Mouse (Mus musculus): Measurements from ENCODE around the gene Ncor2. TPM values are rescaled to one million over a fixed set of nuclear protein-coding genes. Genes with fewer than 3 reads are reported as not detected.

Gene Ncor2
- polyA plus RNA-seq, 1 experiment from 2014 or later = 17.6 TPM

DNA sequence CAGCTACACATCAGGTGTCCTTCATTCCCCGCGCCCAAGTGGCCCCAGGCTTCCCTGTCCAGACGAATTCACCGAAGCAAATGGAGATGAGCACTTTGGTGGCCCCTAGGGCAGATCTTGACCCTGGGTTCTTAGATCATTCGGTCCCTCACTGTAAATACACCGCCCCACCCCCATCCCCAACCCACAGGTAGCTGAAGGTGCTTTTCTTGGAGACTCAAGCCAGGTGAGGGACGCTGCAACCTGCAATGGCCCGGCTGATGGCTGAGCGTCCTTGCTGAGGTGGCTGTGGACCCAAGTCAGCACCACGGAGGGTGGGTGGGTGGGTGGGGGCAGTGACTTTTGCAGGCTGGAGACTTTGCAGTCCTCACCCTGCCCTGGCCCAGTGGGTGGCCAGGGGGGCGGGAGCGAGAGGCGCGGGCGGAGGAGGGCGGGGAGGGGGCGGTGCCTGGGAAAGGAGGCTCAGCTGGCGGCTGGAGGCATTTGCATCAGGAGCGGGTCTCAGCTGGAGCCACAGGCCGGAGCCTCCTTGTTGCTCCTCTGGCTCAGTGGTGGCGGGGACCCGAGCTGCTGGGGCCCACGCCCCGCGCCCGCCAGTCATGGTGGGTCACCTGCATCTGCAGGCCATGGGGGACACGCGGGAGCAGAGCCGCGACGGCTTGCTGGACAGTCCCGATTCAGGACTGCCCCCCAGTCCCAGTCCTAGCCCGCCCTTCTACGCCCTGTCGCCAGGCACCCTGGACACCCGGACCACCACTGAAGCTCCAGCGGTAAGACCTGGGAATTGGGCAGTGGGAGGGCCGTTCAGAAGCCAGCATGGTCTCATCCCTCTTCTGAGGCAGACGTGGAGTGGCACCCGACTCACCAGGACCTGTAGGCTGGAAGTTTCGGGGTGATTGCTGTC lies 175.8 kb downstream of the Ncor2 start, which contains the start of gene Rflna:
TSS of gene Rflna (plus strand) at position 253 of the 904 bp plus-strand sequence.
- H3K27me3 ChIP-seq (ENCODE audit: control insufficient read depth, insufficient read depth, low read length) = peaks cover 22% of the 10 kb centered on the region
- H3K36me3 ChIP-seq (ENCODE audit: control insufficient read depth, insufficient read depth) = no peaks in the 10 kb centered on the region
- H3K4me2 ChIP-seq (ENCODE audit: low read depth, low read length) = peak within 1 kb of the TSS; percentile 63
- H3K9me3 ChIP-seq (replicated peaks; ENCODE audit: control insufficient read depth, low read length) = no peaks in the 10 kb centered on the region
- peaks cover 23% of the 10 kb centered on the region for H3K4me1 ChIP-seq (ENCODE audit: control insufficient read depth, insufficient read depth, low read length)
- peak; percentile 33 for ATAC-seq (replicated peaks; ENCODE audit: extremely low read depth, insufficient read depth, low FRiP score)
- 2% methylated on average over 39 of the region's 41 CpGs for WGBS
- no peak within 1 kb of the TSS for H3K27ac ChIP-seq (ENCODE audit: low read length)
- H3K4me3 ChIP-seq (ENCODE audit: low read length) = peak within 1 kb of the TSS; percentile 41
- peak within 1 kb of the TSS; percentile 35 for H3K9ac ChIP-seq (ENCODE audit: low read length)

DNA sequence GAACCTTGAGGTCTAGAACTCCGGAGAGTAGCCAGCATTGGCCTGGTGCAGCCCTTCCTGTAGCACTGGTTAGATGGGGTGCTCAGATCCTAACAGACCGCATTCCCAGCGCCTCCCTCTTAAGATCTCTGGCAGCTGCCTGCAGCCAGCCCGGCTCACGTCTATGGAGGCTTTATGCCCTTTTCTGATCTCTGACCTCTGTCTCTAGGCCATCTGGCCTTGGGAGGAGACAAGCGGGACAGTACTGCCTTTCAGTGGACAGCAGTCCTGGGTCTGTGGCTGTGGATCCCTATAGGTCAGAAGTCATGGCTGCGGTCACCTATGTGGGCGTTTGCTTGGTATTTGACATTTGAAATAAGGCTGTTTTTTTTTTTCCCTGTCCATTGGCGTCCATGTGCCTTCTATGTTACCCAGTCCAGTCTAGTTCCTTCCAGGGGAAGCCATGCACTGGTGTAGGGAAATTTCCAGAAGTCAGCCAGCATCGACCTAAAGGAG lies 178.2 kb downstream of the Ncor2 start:
- Histone ChIP-seq H3K9ac (ENCODE audit: low read length) (no peak overlapping the region), H3K27ac (ENCODE audit: low read length) (no peak overlapping the region), H3K36me3 (ENCODE audit: control insufficient read depth, insufficient read depth) (no peaks in the 10 kb centered on the region), H3K27me3 (ENCODE audit: control insufficient read depth, insufficient read depth, low read length) (peaks cover 22% of the 10 kb centered on the region), H3K4me3 (ENCODE audit: low read length) (no peak overlapping the region), H3K9me3 (replicated peaks; ENCODE audit: control insufficient read depth, low read length) (no peaks in the 10 kb centered on the region), H3K4me2 (ENCODE audit: low read depth, low read length) (no peak overlapping the region), H3K4me1 (ENCODE audit: control insufficient read depth, insufficient read depth, low read length) (peaks cover 14% of the 10 kb centered on the region)
- WGBS = 74% methylated on average over 10 of the region's 10 CpGs
- ATAC-seq (replicated peaks; ENCODE audit: extremely low read depth, insufficient read depth, low FRiP score) = no peak

DNA sequence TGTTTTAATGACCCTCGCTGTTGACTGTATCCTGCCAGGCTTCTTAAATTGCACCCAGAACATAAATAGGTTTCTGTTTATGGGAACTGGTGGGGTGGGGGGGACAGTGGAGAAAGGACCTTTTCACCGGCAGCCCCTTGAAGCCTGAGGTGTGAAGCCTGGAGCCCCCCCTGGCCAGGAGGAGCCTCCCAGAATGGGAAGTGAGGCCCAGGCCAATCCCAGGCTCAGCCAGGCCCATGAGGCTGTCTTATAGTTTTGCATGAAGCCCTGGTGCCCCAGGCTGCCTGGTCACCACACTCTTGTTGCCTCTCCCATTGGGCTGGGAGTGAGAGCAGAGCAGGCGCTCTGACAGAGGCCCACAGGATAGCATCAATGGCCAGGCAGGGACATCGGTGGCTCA lies 181.1 kb downstream of the Ncor2 start:
- Histone ChIP-seq H3K27me3 (ENCODE audit: control insufficient read depth, insufficient read depth, low read length) (peaks cover 3% of the 10 kb centered on the region; the same call in 1 of the 2 replicates), H3K36me3 (ENCODE audit: control insufficient read depth, insufficient read depth) (no peaks in the 10 kb centered on the region), H3K9ac (ENCODE audit: low read length) (no peak overlapping the region), H3K4me2 (ENCODE audit: low read depth, low read length) (no peak overlapping the region), H3K9me3 (replicated peaks; ENCODE audit: control insufficient read depth, low read length) (no peaks in the 10 kb centered on the region), H3K4me1 (ENCODE audit: control insufficient read depth, insufficient read depth, low read length) (0 out of 2 replicates have a peak, but pooled peaks cover 2% of the 10 kb centered on the region), H3K4me3 (ENCODE audit: low read length) (no peak overlapping the region), H3K27ac (ENCODE audit: low read length) (no peak overlapping the region)
- WGBS = 79% methylated on average over 4 of the region's 4 CpGs
- no peak for ATAC-seq (replicated peaks; ENCODE audit: extremely low read depth, insufficient read depth, low FRiP score)

DNA sequence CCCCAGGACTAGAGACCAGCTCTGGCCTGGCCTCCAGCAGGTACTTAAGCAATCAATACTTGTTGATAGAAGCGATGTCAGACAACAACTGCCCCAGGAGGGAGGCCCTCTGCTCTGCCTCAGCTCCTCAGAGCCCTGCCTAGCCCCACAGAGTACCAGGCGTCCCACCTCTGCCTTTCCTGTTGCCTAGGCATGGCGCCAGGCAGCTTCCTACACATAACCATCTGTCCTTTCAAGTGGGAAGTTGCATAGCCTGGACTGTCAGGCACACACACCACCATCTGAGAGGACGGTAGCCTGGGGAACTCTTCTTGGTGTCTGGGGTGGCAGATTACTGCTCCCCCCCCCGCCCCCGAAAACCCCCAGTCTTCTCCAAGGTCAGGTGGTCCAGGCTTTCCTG lies 182.2 kb downstream of the Ncor2 start:
- Histone ChIP-seq H3K9ac (ENCODE audit: low read length) (no peak overlapping the region), H3K4me2 (ENCODE audit: low read depth, low read length) (no peak overlapping the region), H3K4me3 (ENCODE audit: low read length) (no peak overlapping the region), H3K36me3 (ENCODE audit: control insufficient read depth, insufficient read depth) (no peaks in the 10 kb centered on the region), H3K27me3 (ENCODE audit: control insufficient read depth, insufficient read depth, low read length) (no peaks in the 10 kb centered on the region), H3K4me1 (ENCODE audit: control insufficient read depth, insufficient read depth, low read length) (0 out of 2 replicates have a peak, but pooled peaks cover 2% of the 10 kb centered on the region), H3K27ac (ENCODE audit: low read length) (no peak overlapping the region), H3K9me3 (replicated peaks; ENCODE audit: control insufficient read depth, low read length) (no peaks in the 10 kb centered on the region)
- WGBS = 50% methylated on average over 6 of the region's 6 CpGs
- no peak for ATAC-seq (replicated peaks; ENCODE audit: extremely low read depth, insufficient read depth, low FRiP score)

DNA sequence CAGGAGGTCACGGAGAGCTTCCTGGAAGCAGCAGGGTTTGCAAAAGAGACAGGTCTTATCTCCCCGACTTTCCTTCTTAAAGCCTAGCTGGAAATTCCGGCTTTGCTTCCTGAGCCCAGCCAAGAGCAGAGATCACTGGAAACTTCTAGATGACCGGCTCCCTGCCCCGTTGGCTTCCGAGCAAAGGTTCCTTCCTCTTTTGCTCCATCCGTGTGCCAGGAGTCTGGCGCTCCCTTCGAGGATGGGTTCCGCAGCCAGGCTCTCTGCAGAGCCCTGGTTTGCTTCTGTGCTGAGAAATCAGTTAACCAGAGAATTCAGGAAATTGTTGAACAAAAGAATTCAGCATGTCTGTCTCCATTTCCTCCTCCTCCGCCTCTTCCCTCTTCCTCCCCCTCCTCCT lies 186.1 kb downstream of the Ncor2 start:
- Histone ChIP-seq H3K27me3 (ENCODE audit: control insufficient read depth, insufficient read depth, low read length) (no peaks in the 10 kb centered on the region), H3K4me2 (ENCODE audit: low read depth, low read length) (no peak overlapping the region), H3K36me3 (ENCODE audit: control insufficient read depth, insufficient read depth) (no peaks in the 10 kb centered on the region), H3K4me1 (ENCODE audit: control insufficient read depth, insufficient read depth, low read length) (peaks cover 12% of the 10 kb centered on the region), H3K4me3 (ENCODE audit: low read length) (no peak overlapping the region), H3K9ac (ENCODE audit: low read length) (no peak overlapping the region), H3K27ac (ENCODE audit: low read length) (peak overlapping the region; percentile 64), H3K9me3 (replicated peaks; ENCODE audit: control insufficient read depth, low read length) (no peaks in the 10 kb centered on the region)
- 51% methylated on average over 11 of the region's 11 CpGs for WGBS
- no peak for ATAC-seq (replicated peaks; ENCODE audit: extremely low read depth, insufficient read depth, low FRiP score)

DNA sequence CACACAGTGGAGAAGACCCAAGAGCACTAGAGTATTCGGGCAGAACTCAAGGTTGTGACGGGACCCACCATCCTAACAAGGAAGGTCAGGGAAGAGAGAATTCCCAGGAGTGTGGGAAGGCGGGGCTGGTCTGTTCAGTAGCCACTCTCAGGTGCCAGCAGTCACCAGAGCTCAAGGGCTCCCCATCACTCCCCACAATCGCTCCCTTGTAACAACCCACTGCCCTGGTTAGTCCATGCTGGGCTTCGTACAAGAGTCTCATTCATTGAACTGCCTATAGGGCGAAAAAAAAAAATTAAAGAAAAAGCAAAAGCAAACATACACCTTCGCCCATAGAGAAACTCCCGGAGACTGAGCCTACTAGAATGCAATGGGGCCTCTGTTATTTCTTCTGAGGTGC lies 186.7 kb downstream of the Ncor2 start:
- H3K36me3 ChIP-seq (ENCODE audit: control insufficient read depth, insufficient read depth) = no peaks in the 10 kb centered on the region
- H3K27ac ChIP-seq (ENCODE audit: low read length) = peak overlapping the region; percentile 64
- ATAC-seq (replicated peaks; ENCODE audit: extremely low read depth, insufficient read depth, low FRiP score) = no peak
- no peak overlapping the region for H3K4me3 ChIP-seq (ENCODE audit: low read length)
- H3K4me1 ChIP-seq (ENCODE audit: control insufficient read depth, insufficient read depth, low read length) = peaks cover 12% of the 10 kb centered on the region
- no peaks in the 10 kb centered on the region for H3K27me3 ChIP-seq (ENCODE audit: control insufficient read depth, insufficient read depth, low read length)
- H3K4me2 ChIP-seq (ENCODE audit: low read depth, low read length) = no peak overlapping the region
- WGBS = 76% methylated on average over 8 of the region's 8 CpGs
- H3K9me3 ChIP-seq (replicated peaks; ENCODE audit: control insufficient read depth, low read length) = no peaks in the 10 kb centered on the region
- H3K9ac ChIP-seq (ENCODE audit: low read length) = no peak overlapping the region

DNA sequence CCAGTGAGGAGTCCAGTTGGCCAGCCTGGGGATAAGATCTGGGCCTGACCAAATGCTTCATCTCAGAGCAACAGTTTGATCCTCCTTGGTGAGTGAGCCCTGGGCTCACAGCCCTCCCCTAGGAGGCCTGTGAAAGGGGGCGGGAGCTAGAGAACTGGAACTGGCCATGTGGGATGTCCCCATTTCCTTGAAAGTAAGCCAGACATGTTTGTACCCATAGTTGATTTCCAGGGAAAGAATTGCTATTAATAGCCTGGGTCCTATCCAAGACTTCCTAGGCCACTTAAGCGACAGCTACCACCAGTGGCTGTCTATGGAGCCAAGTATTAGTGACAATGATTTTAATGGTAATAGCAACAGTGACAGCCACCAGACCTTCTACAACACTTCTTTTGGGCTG lies 189.3 kb downstream of the Ncor2 start:
- Histone ChIP-seq H3K4me2 (ENCODE audit: low read depth, low read length) (no peak overlapping the region), H3K4me1 (ENCODE audit: control insufficient read depth, insufficient read depth, low read length) (peaks cover 10% of the 10 kb centered on the region), H3K36me3 (ENCODE audit: control insufficient read depth, insufficient read depth) (no peaks in the 10 kb centered on the region), H3K27me3 (ENCODE audit: control insufficient read depth, insufficient read depth, low read length) (no peaks in the 10 kb centered on the region), H3K9ac (ENCODE audit: low read length) (no peak overlapping the region), H3K4me3 (ENCODE audit: low read length) (no peak overlapping the region), H3K9me3 (replicated peaks; ENCODE audit: control insufficient read depth, low read length) (no peaks in the 10 kb centered on the region), H3K27ac (ENCODE audit: low read length) (peak overlapping the region; percentile 61)
- ATAC-seq (replicated peaks; ENCODE audit: extremely low read depth, insufficient read depth, low FRiP score) = peak; percentile 76
- WGBS = 43% methylated on average over 2 of the region's 2 CpGs

DNA sequence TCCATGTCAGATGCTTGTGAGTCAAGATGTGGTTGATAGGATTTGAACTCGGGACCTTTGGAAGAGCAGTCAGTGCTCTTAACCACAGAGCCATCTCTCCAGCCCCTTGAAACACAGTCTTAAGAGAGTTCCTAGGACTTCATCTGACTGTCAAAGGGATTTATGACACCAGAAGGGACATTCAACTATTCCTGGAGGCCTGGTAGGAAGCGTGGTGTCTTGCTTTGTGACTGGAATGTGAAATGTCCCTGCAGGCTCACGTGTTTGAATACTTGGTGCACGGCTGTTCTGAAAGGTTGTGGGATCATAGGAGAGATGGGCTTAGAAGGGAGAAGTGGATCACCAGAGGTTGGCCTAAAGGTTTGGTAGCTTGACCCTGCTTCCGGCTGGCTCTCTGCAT lies 192.4 kb downstream of the Ncor2 start:
- ATAC-seq (replicated peaks; ENCODE audit: extremely low read depth, insufficient read depth, low FRiP score) = no peak

DNA sequence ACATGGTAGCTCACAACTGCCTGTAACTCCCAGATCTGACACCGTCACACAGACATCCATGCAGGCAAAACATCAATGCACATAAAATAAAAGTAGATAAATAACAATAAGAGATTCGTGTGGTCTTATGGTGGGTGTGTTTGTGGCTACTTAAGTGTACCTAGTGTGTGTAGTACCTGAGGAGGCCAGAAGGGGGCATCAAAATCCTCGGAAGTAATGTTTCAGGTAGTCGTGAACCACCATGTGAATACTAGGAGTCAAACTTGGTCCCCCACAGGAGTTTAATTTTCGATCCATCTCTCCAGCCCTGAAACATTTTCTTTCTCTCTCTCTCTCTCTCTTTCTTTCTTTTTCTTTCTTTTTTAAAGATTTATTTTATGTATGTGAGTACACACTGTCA lies 192.8 kb downstream of the Ncor2 start:
- H3K27ac ChIP-seq (ENCODE audit: low read length) = no peak overlapping the region
- peaks cover 10% of the 10 kb centered on the region for H3K4me1 ChIP-seq (ENCODE audit: control insufficient read depth, insufficient read depth, low read length)
- ATAC-seq (replicated peaks; ENCODE audit: extremely low read depth, insufficient read depth, low FRiP score) = no peak
- 88% methylated on average over 5 of the region's 5 CpGs for WGBS
- peaks cover 7% of the 10 kb centered on the region; the same call in 1 of the 2 replicates for H3K9me3 ChIP-seq (replicated peaks; ENCODE audit: control insufficient read depth, low read length)
- H3K36me3 ChIP-seq (ENCODE audit: control insufficient read depth, insufficient read depth) = no peaks in the 10 kb centered on the region
- no peak overlapping the region for H3K4me3 ChIP-seq (ENCODE audit: low read length)
- H3K9ac ChIP-seq (ENCODE audit: low read length) = no peak overlapping the region
- no peak overlapping the region for H3K4me2 ChIP-seq (ENCODE audit: low read depth, low read length)
- H3K27me3 ChIP-seq (ENCODE audit: control insufficient read depth, insufficient read depth, low read length) = no peaks in the 10 kb centered on the region

More for the DNA sequence above, 192.4 kb downstream of the Ncor2 start:
- H3K9ac ChIP-seq (ENCODE audit: low read length) = no peak overlapping the region
- peaks cover 10% of the 10 kb centered on the region for H3K4me1 ChIP-seq (ENCODE audit: control insufficient read depth, insufficient read depth, low read length)
- H3K27me3 ChIP-seq (ENCODE audit: control insufficient read depth, insufficient read depth, low read length) = no peaks in the 10 kb centered on the region
- no peak overlapping the region for H3K27ac ChIP-seq (ENCODE audit: low read length)
- peaks cover 7% of the 10 kb centered on the region; the same call in 1 of the 2 replicates for H3K9me3 ChIP-seq (replicated peaks; ENCODE audit: control insufficient read depth, low read length)
- H3K36me3 ChIP-seq (ENCODE audit: control insufficient read depth, insufficient read depth) = no peaks in the 10 kb centered on the region
- WGBS = 84% methylated on average over 5 of the region's 5 CpGs
- H3K4me3 ChIP-seq (ENCODE audit: low read length) = no peak overlapping the region
- no peak overlapping the region for H3K4me2 ChIP-seq (ENCODE audit: low read depth, low read length)

Measured in heart, embryonic 16.5 days (tissue).